Mouse (Mus musculus): ENCODE data around the gene Fgf12. TPM values are rescaled to one million over a fixed set of nuclear protein-coding genes. Genes with fewer than 3 reads are reported as not detected.

Fgf12 gene
- polyA plus RNA-seq, 1 experiment from 2014 or later = 0.87 TPM

DNA sequence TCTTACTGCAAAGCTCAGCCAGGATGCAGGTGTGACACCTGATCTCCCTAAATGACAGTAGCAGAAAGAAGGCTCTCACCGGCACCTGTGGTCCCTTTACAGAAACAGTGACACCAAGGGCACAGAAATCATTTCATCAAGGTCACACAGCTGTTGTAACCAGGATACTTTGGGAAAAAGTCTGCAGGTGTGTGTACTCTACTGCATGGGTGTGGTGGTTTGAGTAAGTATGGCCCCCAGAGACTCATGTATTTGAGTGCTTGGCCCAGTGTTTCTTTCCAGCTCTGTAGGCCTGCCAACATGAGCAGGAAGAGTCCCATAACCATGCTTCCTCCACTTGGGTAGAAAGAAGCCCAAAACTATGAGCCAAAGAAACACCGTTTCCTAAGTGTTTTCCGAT is 138.5 kb downstream of the Fgf12 start:
- no peak for DNase-seq (ENCODE audit: low spot score)

- DNase-seq (ENCODE audit: low spot score) = no peak
Observed at GRCm38 (mm10) chr16:28610940-28611339, 141.9 kb downstream of the Fgf12 start.

GRCm38 (mm10) chr16:28603155-28603554 is 149.7 kb downstream of the Fgf12 start:
- no peak for DNase-seq (ENCODE audit: low spot score)

GRCm38 (mm10) chr16:28601723-28602122 is 151.1 kb downstream of the Fgf12 start:
- no peak for DNase-seq (ENCODE audit: low spot score)

DNA sequence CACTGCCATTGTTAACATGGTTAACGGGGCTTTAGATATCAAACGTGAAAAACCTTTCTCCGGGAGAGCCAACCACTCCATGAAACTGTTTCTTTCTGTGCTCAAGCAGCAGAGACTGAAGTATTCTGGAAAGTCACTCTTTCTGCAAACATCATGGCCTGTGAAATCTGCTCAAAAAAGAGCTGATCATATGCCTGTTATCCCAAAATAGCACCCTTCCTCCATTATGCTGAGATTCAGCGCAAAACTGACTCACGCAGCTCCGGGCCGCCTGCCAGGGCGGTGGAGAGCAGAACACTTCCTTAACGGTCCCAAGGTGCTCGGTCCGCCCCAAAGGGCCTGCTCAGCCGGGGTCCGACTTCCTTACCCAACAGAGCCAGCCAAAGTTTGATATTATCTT is 156.8 kb downstream of the Fgf12 start:
- no peak for DNase-seq (ENCODE audit: low spot score)

DNA sequence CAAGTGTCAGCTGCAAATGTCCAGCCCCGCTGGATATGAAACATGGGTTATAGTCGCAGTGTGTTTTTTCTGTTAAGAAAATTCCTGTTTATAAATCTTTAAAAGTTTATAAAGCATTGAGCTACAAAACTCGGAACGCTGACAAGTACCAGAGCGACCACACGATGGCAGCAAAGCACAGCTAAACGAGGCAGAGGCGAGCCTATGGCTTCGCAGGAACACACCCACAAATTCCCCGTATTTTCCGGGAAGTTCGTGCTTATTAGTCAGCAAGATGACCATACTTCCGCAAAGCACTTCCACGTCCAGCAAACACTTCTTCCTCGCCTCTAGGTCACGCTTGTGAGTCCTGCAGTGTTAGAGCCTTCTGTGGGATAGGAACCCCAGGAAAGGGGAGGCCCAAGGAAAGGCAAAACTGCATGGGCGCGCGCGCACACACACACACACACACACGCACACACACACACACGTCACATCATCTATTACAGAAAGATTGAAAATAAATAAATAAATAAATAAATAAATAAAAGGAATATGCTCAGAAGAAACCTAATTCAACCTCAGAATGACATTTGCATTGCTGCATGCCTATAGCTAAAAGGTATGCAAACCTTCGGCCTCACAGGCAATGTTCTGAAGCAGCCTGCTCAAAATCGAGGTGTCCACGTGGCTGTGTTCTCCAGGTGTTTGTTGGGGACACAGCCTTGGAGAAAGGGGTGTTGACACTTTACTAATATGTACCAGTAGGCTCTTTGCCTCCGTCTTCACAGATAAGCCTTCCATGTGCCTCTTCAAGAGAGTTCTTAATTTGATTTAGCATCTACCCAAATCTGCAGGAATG is 159.6 kb downstream of the Fgf12 start:
- peak; percentile 7 for DNase-seq (ENCODE audit: low spot score)

DNA sequence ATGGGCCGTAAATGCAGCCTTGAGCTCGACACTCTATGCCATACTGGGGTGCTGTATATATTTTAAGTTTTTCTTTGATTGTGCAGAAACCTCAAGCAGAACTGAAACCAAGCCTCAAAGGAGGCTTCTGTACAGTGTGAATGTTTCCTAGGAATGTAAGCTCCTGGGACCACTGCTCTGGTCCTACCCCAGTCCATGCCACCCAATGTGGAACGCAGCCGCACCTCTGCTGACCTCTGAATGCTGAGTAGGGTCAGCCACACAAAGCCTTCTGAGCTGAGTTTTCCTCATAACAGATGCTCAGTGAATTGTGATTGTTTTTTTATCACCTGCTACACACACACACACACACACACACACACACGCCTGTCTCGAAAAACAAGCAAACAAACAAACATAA is 160.4 kb downstream of the Fgf12 start:
- DNase-seq (ENCODE audit: low spot score) = no peak

DNA sequence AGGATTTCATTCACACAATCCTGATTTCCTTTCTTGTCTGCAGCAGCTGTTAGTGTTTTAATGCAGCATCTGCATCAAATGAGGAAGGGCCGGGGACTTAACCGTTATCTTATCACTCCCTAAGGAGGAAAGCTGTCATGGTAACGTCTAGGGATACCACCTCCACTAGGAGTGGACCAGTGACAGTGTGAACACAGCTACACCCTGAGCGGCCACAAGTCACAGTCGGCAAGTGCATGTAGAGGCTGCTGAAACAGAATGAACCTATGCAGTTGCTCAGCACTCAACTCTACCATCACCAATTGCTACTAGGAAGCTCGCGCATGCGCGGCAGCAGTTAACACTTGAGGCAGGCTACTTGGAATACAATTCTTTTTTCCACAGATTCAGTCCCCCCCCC is 161.3 kb downstream of the Fgf12 start:
- no peak for DNase-seq (ENCODE audit: low spot score)

DNA sequence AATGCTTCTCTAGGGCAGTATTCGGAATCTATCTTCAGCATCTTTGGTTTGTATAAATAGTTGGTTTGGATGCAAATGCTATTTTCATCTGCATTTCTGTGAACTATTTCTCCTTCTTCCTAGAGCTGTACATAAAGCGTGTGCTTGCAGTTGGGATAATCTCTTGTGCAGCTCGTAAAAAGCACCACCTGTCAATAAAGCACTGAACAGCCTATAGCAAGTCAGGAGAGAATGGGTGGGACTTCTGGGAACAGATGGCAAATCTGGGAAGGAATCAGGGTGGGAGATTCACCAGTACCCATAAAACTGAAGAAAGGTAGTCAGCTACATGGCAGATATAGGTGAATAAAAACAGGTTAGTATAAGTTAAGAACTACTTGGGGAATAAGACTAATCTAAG is 180.7 kb downstream of the Fgf12 start:
- DNase-seq (ENCODE audit: low spot score) = no peak

DNA sequence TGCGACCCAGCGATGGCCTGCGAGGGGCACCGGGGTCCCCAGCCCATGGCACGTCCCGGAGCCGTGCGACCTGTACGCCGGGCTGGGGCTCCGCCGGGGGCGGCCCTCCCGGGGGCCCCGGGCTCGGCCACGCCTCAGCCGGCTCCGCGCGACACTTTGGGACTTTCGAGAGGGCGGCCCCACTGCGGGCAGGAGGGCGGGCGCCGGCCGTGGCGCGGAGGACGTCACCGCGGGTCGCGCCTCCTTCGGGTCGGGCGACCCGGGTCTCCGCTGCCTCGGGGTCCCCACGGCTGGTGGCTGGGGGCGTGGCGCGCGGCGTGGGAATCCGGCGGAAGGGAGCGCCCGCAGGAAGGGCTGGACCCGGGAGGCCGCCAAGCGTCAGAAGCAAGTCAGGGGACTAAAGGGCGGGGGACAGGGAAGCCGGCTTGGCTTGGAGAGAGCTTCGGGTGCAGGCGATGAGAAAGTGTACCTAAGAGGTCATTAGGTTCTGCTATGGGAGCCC is 188.1 kb downstream of the Fgf12 start:
- DNase-seq (ENCODE audit: low spot score) = no peak

- no peak for DNase-seq (ENCODE audit: low spot score)
Observed at GRCm38 (mm10) chr16:28564075-28564715, 188.7 kb downstream of the Fgf12 start.

- DNase-seq (ENCODE audit: low spot score) = no peak
Observed at GRCm38 (mm10) chr16:28562847-28563246, 190.0 kb downstream of the Fgf12 start.

DNA sequence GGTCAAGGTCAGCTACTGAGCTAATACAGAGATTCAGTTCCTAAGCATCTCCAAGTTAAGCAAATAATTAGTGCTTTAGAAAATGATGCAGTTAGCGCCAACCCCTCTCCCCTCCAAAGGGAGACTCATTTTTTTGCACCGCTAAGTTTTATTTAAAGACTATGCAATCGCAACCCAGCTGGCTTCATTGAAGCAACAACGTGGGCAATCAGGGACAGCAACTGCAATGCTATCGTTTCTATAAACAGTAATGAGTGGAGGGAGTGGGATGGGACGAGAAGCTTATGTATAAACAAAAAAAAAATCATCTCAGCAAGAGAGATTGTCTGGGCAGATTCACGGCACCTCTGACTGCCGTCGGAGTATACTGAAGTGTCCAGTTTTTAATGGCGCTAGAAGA is 197.6 kb downstream of the Fgf12 start:
- DNase-seq (ENCODE audit: low spot score) = no peak

DNA sequence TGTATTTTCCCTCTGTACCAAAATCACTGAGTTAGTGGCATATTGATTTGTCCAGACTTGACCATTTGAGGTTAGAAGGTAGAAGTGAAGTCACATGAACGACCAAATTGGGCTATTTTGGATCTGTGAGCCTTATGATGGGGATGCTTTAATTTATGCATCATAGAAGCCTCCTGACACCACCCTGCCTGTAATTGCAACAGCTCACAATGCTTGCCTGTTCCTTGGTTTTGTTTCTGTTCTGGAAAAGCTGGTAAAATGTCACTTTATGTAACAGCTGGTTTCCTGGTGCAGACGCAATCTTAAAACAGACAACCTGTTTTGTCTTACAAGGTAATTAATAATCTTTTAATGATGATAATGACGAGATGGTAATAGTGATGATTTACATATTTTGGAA is 213.4 kb downstream of the Fgf12 start:
- DNase-seq (ENCODE audit: low spot score) = no peak

DNA sequence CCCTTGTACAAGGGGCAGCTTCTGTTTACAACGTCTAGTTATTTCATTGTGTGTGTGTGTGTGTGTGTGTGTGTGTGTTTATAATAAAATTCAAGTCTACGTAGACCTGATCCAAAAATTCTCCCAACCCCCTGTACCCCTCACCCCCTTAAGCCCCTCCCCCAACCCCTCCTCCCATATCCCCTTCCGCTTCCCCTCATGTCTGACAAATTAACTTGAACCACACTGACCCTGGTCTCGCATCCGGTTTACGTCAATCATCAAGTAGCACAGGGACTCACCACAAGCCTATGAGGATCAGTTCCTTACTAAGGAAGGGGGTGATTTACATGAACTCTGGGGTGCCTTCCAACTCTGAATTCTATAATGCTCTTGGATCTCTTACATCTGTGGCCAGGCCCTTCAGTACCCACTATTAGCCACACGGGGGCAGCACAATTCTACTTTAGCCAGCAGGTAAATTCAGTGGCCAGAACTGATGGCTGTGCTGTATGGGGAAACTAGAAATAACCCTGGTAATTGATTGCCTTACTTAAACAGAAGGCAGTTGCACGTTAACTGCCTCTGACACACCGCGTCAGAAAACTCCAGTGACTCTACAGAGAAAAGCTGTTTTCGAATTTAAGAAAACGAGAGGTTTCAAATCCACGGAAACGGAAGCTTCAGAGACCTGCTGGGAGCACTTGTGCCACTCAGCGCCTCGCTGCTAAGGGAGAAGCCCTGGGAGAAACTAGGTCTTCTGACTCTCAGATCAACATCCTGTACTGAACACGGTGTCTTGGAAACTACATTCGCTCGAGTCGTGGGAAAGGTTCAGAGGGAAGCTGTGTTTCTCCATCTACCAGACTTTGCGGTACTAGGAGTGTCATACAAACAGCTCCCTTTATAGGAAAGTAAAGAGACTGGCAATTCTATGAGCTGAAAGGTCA is 235.0 kb downstream of the Fgf12 start:
- DNase-seq (ENCODE audit: low spot score) = peak; percentile 39

DNA sequence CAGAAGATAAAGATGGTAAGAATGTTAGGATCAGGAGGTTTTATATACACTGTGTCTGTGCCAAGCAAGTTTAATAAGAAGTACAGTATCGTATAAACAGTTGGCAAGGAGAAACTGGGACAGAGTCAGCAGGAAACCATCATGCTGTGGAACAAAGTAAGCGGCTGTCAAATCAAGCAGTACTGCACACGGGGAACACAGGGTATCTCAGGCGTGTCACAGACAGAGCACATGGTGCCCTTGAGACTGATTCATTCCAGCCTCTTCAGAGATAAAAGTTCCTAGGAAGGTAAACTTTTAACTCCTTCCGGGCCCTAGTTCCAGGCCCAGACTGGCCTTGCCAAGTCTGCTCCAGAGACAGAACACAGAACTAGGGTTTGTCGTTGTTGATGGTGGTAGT is 240.4 kb downstream of the Fgf12 start:
- DNase-seq (ENCODE audit: low spot score) = no peak

DNA sequence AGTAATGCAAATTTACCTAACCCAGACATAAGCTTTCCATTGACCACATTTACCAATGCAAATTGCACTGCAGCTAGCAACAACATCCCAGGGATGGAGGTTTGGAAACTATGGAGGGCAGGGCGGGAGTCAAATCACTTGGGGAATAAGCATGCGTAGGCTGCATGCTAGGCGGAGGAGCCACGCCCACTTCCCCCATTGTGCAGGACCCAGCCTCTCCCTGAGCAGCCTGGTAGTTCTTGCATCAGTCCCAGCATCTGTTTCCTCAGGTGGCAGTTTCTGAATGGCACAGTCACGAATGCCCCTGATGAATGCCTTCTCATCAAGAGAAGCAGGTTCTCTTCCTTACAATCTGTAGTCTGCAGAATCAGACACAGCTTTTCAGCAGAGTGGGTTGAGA is 241.5 kb downstream of the Fgf12 start:
- DNase-seq (ENCODE audit: low spot score) = no peak

DNA sequence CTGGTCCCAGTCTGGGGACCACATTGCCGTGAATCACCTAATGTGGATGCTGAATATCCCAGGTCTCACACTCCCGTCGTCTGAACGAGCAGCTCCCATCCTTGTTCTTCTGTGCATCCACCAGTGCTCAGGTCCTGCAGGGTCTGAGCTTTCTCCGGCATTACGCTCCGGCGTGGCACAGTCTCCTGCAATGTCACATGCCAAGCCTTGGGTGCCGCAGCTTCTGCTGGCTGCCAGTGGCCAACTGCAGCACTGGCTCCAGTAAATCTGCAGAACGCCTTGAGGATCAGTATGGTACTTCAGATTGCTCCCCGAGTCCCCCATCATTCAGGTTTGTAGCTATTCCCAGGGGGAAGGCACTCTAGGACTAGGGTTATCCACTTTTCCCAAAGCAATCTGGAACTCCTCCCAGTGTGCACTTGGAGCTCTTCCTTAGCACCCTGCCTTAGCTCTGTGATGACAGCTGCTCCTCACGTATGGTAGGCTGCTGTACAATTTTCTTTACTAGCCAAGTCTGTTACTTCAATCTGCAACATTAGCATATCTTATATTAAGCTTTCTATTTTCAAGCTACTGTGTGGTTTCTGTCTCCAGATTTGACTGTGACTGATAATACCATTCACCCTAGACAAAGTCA is 254.8 kb downstream of the Fgf12 start:
- no peak for DNase-seq (ENCODE audit: low spot score)

DNA sequence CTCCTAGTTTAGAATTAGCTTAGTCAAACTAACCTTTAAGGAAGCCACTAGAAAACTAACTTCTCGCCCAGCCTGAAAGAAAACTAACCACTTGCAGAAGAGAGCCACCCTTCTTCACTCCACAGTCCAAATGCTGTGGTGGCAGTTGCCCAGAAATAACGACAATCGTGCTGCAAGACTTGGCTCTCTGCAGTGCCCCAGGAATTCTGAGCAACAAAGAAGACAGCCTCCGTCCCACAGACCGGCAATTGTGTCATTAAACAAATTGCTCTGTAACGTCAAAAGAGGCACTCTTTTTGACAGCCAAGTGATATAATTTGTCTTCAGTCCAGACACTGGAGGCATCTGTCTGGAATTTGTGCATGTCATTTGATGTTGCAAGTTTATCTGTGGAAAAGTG is 261.2 kb downstream of the Fgf12 start:
- no peak for DNase-seq (ENCODE audit: low spot score)

GRCm38 (mm10) chr16:28490515-28490914 is 262.4 kb downstream of the Fgf12 start:
- DNase-seq (ENCODE audit: low spot score) = peak; percentile 14

DNA sequence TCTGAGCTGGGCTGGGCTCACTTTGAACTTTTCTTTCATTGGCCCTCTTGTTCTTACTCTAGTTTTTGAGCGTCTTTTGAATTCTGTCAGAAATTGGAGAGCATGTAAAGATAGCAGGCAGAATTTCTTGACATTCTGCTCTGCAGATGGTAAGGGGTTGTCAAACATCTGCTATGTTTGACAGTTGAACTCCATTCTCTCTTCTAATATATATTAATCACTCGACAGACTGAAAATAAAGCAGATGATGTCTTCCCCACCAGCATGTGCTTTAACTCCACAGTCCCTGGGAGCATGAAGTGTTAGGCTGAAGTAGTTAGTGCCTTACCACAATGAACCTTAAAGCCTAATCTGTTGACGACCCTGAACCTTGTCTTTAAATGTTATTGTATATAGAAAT is 267.9 kb downstream of the Fgf12 start:
- DNase-seq (ENCODE audit: low spot score) = no peak

Measured in thymus, postnatal 0 days (tissue).